Mouse (Mus musculus): ENCODE measurements at regions not wholly inside any gene's neighbourhood (a gene's known extent, or its start where the extent isn't known, plus 50 kb on each side); places are given as distances from the start of the nearest gene placed in this dataset.

- DNase-seq = no peak
- intact Hi-C loops (cut with DNase I; ENCODE audit: low total_unique reads) = loop anchor here (10.0 kb wide), 1 partner anchor 1478 kb away; no protein-coding TSS in a partner anchor
These were observed 269.1 kb downstream of the Rfpl4b start for GRCm38 (mm10) chr10:38552350-38553076.

- intact Hi-C loops (cut with DNase I; ENCODE audit: low total_unique reads) = no loop called here
- no peak for DNase-seq
These were observed 281.5 kb downstream of the Rfpl4b start for GRCm38 (mm10) chr10:38540031-38540430.

DNA sequence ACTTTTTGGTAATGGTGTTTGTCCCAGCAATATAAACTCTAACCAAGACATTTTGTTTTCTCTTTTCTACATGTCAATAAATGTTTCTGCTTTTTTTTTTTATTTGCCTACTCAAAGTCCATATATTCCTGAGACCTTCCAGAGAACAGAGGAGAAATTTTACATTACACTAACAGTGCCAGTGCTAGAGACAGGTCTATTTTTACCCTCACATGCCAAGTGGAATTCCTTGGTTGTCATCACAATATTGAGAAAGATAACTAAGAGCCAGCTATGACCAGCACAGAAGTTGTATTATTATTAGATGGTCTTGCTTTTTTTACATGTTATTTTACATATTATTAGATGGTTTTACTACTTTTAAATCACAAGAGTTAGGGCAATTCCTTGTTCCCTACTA is 282.8 kb downstream of the Rfpl4b start:
- DNase-seq = no peak
- intact Hi-C loops (cut with DNase I; ENCODE audit: low total_unique reads) = no loop called here

DNA sequence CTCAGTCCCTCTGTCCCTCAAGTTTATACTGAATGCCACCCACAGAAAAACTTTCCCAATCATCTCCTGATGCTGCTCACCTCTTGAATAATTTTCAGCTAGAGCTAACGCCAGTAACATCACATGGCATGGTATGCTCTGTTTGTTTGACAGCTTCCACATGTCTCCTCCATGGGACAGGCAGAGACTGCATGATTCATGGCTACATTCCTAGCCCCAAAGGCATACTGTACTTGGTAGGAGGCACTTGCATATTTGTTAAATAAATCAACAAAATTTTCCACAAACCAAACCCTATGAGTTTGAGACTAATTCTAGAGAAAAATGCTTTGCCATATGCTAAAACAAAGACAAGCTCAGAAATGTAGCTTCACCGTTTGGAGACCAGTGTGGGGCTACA is 304.9 kb downstream of the Rfpl4b start:
- DNase-seq = no peak
- intact Hi-C loops (cut with DNase I; ENCODE audit: low total_unique reads) = no loop called here

Data from gastrocnemius, postnatal 14 days (tissue).